Mouse (Mus musculus): Measurements from ENCODE around the gene Olig2.

- no peak for TF ChIP-seq POLR2AphosphoS2 (IDR thresholded peaks at IDR 0.05; ENCODE audit: low read depth, low read length)
- TF ChIP-seq EP300 (IDR thresholded peaks at IDR 0.05; ENCODE audit: low read length) = no peak
- TF ChIP-seq MAX (IDR thresholded peaks at IDR 0.05; ENCODE audit: low read length) = no peak
- no peak for TF ChIP-seq TCF12 (IDR thresholded peaks at IDR 0.05; ENCODE audit: low read depth, low read length)
- no peak for TF ChIP-seq POLR2A (IDR thresholded peaks at IDR 0.05; ENCODE audit: low read depth, low read length)
- no peak for TF ChIP-seq CTCF (conservative IDR thresholded peaks at IDR 0.05 in 1 of 2, IDR thresholded peaks at IDR 0.05 in 1 of 2; ENCODE audit: low read depth in 2 of 2, low read length in 2 of 2)
- TF ChIP-seq ELF1 (IDR thresholded peaks at IDR 0.05; ENCODE audit: low read depth, low read length) = no peak
- TF ChIP-seq USF1 (IDR thresholded peaks at IDR 0.05; ENCODE audit: low read depth, low read length) = no peak
- no peak for TF ChIP-seq RAD21 (IDR thresholded peaks at IDR 0.05; ENCODE audit: low read depth, low read length)
Measured at GRCm38 (mm10) chr16:91224481-91225232, 600 bp upstream of the Olig2 start.
